Mouse (Mus musculus): Measurements from ENCODE around the gene Atp8b3.
A peak's percentile ranks its signal among the peaks of the same experiment; 100 is the strongest.

The Atp8b3 gene

GRCm38 (mm10) chr10:80513739-80514138 is 25.2 kb downstream of the Atp8b3 start:
- DNase-seq (ENCODE audit: low read depth), result no peak

- DNase-seq (ENCODE audit: low read depth), result peak; percentile 71
Measured at GRCm38 (mm10) chr10:80510273-80510660, 28.7 kb downstream of the Atp8b3 start.

GRCm38 (mm10) chr10:80509412-80510272 is 29.3 kb downstream of the Atp8b3 start:
- peak; percentile 90 for DNase-seq (ENCODE audit: low read depth)

- peak; percentile 89 for DNase-seq (ENCODE audit: low read depth)
Measured at GRCm38 (mm10) chr10:80506222-80506621, 32.7 kb downstream of the Atp8b3 start.

- no peak for DNase-seq (ENCODE audit: low read depth)
Measured at GRCm38 (mm10) chr10:80504724-80505123, 34.2 kb downstream of the Atp8b3 start.

GRCm38 (mm10) chr10:80503599-80504220 is 35.2 kb downstream of the Atp8b3 start:
- no peak for DNase-seq (ENCODE audit: low read depth)

- no peak for DNase-seq (ENCODE audit: low read depth)
Measured at GRCm38 (mm10) chr10:80502819-80503314, 36.1 kb downstream of the Atp8b3 start.

GRCm38 (mm10) chr10:80502291-80502690 is 36.6 kb downstream of the Atp8b3 start:
- no peak for DNase-seq (ENCODE audit: low read depth)

- no peak for DNase-seq (ENCODE audit: low read depth)
Measured at GRCm38 (mm10) chr10:80496421-80496820, 42.5 kb downstream of the Atp8b3 start.

- DNase-seq (ENCODE audit: low read depth), result no peak
Measured at GRCm38 (mm10) chr10:80495901-80496300, 43.0 kb downstream of the Atp8b3 start.

GRCm38 (mm10) chr10:80494732-80495131 is 44.2 kb downstream of the Atp8b3 start, which contains the start of gene Onecut3:
Gene Onecut3, plus strand, starts transcription at chr10:80494835.
- no peak for DNase-seq (ENCODE audit: low read depth)

GRCm38 (mm10) chr10:80490051-80490450 is 48.9 kb downstream of the Atp8b3 start:
- peak; percentile 79 for DNase-seq (ENCODE audit: low read depth)

GRCm38 (mm10) chr10:80486862-80487379 is 52.0 kb downstream of the Atp8b3 start:
- peak; percentile 47 for DNase-seq (ENCODE audit: low read depth)

- DNase-seq (ENCODE audit: low read depth), result no peak
Measured at GRCm38 (mm10) chr10:80481002-80481401, 57.9 kb downstream of the Atp8b3 start.

GRCm38 (mm10) chr10:80478531-80478930 is 60.4 kb downstream of the Atp8b3 start:
- DNase-seq (ENCODE audit: low read depth), result no peak

- DNase-seq (ENCODE audit: low read depth), result peak; percentile 97
Measured at GRCm38 (mm10) chr10:80475290-80475959, 63.5 kb downstream of the Atp8b3 start.
